Mouse (Mus musculus) heart, embryonic 12.5 days (tissue): ENCODE data around the gene Cx3cr1. TPM values are rescaled to one million over a fixed set of nuclear protein-coding genes. Genes with fewer than 3 reads are reported as not detected.
A peak's percentile ranks its signal among the peaks of the same experiment; 100 is the strongest.

Experiments used
- ATAC-seq: fragments of 200-750 bp; cut with Nextera tagmentation; 2 replicates; pipeline ENCODE4 v1.8.0; 2017; ENCODE audit warnings: moderate TSS enrichment, moderate library complexity; ENCODE audit not compliant: insufficient number of reproducible peaks, low FRiP score
- H3K27ac ChIP-seq: fragments of 300-500 bp; sonication (generic); 2 replicates; pipeline ENCODE4 v1.5.1; 2016; ENCODE audit warnings: mild to moderate bottlenecking, moderate library complexity; ENCODE audit not compliant: poor library complexity, severe bottlenecking
- H3K27me3 ChIP-seq: fragments of 300-500 bp; sonication (generic); replicated peaks from 2 replicates; pipeline ENCODE4 v1.6.1; 2016; ENCODE audit warnings: mild to moderate bottlenecking, moderate library complexity
- H3K36me3 ChIP-seq: fragments of 300-500 bp; sonication (generic); 2 replicates; pipeline ENCODE4 v1.6.1; 2016; ENCODE audit warnings: mild to moderate bottlenecking, moderate library complexity
- H3K4me1 ChIP-seq: fragments of 300-500 bp; sonication (generic); replicated peaks from 2 replicates; pipeline ENCODE4 v1.6.1; 2016; ENCODE audit warnings: mild to moderate bottlenecking
- H3K4me2 ChIP-seq: fragments of 300-500 bp; sonication (generic); 2 replicates; pipeline ENCODE4 v1.6.1; 2016; ENCODE audit warnings: mild to moderate bottlenecking, moderate library complexity
- H3K4me3 ChIP-seq: fragments of 300-500 bp; sonication (generic); 2 replicates; pipeline ENCODE4 v1.5.1; 2016; ENCODE audit warnings: mild to moderate bottlenecking
- H3K9ac ChIP-seq: fragments of 300-500 bp; sonication (generic); 2 replicates; pipeline ENCODE4 v1.6.1; 2016; ENCODE audit warnings: mild to moderate bottlenecking, moderate library complexity
- H3K9me3 ChIP-seq: fragments of 300-500 bp; sonication (generic); replicated peaks from 2 replicates; pipeline ENCODE4 v1.6.1; 2016; ENCODE audit warnings: mild to moderate bottlenecking, moderate library complexity
- whole genome bisulfite sequencing: fragments of 180-500 bp; shearing (Covaris S2); methylation state at CpG from one replicate; pipeline ENCODE4 v1.1.7; 2016; 5-methylcytosine and 5-hydroxymethylcytosine counted together
- polyA plus RNA-seq: library from polyadenylated mRNA; unstranded; fragments of >200 nt; fragmentation: Nextera tagmentation; extraction: Ambion mirVana; gene quantifications from 2 replicates; pipeline ENCODE4 v1.2.1, GENCODE M21; 2016

Cx3cr1 gene
- polyA plus RNA-seq, 1 experiment from 2014 or later, result 4.9 TPM

DNA sequence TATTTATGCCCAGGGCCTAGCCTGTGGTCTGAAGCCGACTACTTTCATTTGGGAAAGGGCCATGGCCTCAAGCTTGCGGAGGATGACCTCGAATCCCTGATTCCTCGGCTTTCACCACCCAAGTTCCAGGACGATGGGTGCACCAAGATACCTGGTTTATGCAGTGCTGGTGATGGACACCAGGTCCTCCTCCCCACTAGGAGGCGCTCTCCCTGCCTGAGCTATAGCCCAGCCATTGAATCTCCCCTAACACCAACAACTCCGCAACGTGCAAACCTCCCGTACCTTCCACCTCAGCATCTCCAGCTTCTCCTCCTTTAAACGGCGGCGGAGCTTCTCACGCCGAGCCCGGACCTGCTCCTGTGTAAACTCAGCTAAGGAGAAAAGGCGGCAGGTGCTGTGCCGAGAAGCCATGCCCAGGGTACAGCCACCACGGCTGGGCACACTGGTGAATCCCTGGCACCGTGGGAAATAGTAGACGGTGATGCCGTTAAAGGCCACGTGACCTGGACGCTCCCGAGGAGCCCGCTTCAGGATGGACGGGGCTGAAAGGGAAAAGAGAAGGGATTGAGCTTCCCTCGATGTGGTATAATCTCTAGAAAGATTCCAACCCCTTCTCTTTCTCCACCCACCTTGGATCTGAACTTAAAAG, 95.7 kb downstream of the Cx3cr1 start:
- no peaks in the 10 kb centered on the region for H3K27me3 ChIP-seq
- H3K27ac ChIP-seq, result no peak overlapping the region
- WGBS, result 89% methylated on average over 27 of the region's 27 CpGs
- H3K36me3 ChIP-seq, result peaks cover 44% of the 10 kb centered on the region
- H3K9me3 ChIP-seq, result no peaks in the 10 kb centered on the region
- peaks cover 52% of the 10 kb centered on the region for H3K4me1 ChIP-seq
- H3K4me2 ChIP-seq, result no peak overlapping the region
- ATAC-seq, result no peak
- no peak overlapping the region for H3K4me3 ChIP-seq
- H3K9ac ChIP-seq, result no peak overlapping the region

- H3K4me2 ChIP-seq, result no peak overlapping the region
- no peak overlapping the region for H3K9ac ChIP-seq
- 92% methylated on average over 23 of the region's 23 CpGs for WGBS
- H3K4me3 ChIP-seq, result no peak overlapping the region
- peaks cover 46% of the 10 kb centered on the region for H3K4me1 ChIP-seq
- no peak overlapping the region for H3K27ac ChIP-seq
- no peaks in the 10 kb centered on the region for H3K27me3 ChIP-seq
- H3K36me3 ChIP-seq, result peaks cover 44% of the 10 kb centered on the region
- ATAC-seq, result no peak
- no peaks in the 10 kb centered on the region for H3K9me3 ChIP-seq
Observed at GRCm38 (mm10) chr9:119973281-119973680, 96.4 kb downstream of the Cx3cr1 start.

GRCm38 (mm10) chr9:119972582-119972981, 97.1 kb downstream of the Cx3cr1 start:
- no peak for ATAC-seq
- peaks cover 44% of the 10 kb centered on the region for H3K36me3 ChIP-seq
- no peak overlapping the region for H3K27ac ChIP-seq
- H3K9ac ChIP-seq, result no peak overlapping the region
- 85% methylated on average over 12 of the region's 12 CpGs for WGBS
- H3K27me3 ChIP-seq, result no peaks in the 10 kb centered on the region
- H3K4me3 ChIP-seq, result no peak overlapping the region
- peaks cover 39% of the 10 kb centered on the region for H3K4me1 ChIP-seq
- H3K9me3 ChIP-seq, result no peaks in the 10 kb centered on the region
- H3K4me2 ChIP-seq, result no peak overlapping the region

DNA sequence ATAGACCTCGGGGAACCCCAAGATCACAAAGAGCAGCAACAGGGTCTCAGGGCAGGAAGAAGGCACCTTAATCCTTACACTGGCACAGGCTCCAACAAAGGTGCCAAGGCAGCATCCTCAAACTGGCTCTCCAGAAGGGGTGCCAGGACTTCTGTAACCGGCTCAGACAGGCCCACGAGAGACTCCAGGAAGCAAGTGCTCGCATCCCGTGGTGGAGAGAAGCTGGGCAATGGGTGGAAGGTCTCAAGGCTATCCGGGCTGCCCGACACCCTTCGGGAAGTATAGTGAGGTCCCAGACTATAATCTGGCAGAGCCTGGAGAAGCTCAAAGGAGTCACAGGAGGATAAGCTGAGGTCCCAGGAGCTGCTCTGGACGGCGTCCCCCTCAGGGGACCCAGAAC, 97.5 kb downstream of the Cx3cr1 start:
- H3K4me2 ChIP-seq, result no peak overlapping the region
- H3K36me3 ChIP-seq, result peaks cover 44% of the 10 kb centered on the region
- no peaks in the 10 kb centered on the region for H3K9me3 ChIP-seq
- WGBS, result 87% methylated on average over 10 of the region's 10 CpGs
- no peak for ATAC-seq
- H3K4me1 ChIP-seq, result peaks cover 35% of the 10 kb centered on the region
- H3K9ac ChIP-seq, result no peak overlapping the region
- H3K4me3 ChIP-seq, result no peak overlapping the region
- no peak overlapping the region for H3K27ac ChIP-seq
- H3K27me3 ChIP-seq, result no peaks in the 10 kb centered on the region

DNA sequence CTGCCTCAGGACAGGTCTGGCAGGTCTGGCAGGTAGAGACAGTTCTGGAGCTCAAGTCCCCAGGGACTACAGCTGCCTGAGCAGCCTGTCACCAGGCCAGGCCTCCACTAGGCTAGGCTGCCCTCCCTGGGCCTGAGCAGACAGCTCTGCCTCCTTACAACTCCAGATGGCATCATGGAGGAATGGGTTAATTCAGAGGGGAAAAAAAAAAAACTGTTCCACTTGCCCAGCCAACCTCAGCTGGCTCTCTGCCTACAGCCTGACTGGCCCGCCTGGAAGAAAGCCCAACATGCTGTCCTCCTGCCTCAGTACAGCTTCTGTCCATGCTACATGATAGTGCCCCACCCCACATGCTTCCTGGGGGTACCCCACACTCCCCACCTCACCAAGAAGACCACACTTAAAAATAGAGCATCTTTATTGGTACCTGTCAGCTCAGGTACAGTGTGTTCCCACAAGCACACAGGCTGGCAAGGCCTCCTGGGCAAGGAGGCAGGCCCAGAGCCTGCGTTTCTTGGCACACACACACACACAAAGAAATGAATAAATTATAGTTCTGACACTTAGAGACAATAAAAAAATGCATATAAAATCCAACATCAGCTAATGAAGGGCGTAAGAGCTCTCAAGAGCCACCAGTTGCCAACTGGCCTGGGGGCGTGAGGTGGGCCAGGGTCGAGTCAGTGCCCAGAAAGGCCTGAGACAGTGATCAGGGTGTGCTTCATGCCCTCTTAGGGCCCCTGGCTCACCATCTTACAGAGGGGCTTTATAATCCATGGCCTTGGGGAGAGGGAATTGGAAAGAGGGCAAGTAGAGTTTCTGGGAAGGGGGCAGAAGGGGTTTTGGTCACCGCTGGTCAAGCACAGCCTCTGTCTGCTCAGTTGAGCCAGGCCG, 98.7 kb downstream of the Cx3cr1 start:
- Histone ChIP-seq H3K9ac (no peak overlapping the region), H3K27me3 (no peaks in the 10 kb centered on the region), H3K9me3 (no peaks in the 10 kb centered on the region), H3K4me2 (no peak overlapping the region), H3K36me3 (peaks cover 44% of the 10 kb centered on the region), H3K4me3 (no peak overlapping the region), H3K27ac (peak overlapping the region; percentile 56; the same call in 1 of the 2 replicates), H3K4me1 (peaks cover 26% of the 10 kb centered on the region)
- WGBS, result 81% methylated on average over 7 of the region's 7 CpGs
- ATAC-seq, result no peak

GRCm38 (mm10) chr9:119970221-119970620, 99.5 kb downstream of the Cx3cr1 start:
- Histone ChIP-seq H3K4me2 (no peak overlapping the region), H3K9me3 (no peaks in the 10 kb centered on the region), H3K27ac (peak overlapping the region; percentile 56), H3K36me3 (peaks cover 43% of the 10 kb centered on the region), H3K4me3 (no peak overlapping the region), H3K9ac (peak overlapping the region; percentile 39; the same call in 1 of the 2 replicates), H3K4me1 (peaks cover 26% of the 10 kb centered on the region), H3K27me3 (no peaks in the 10 kb centered on the region)
- 32% methylated on average over 6 of the region's 6 CpGs for WGBS
- no peak for ATAC-seq

- no peak for ATAC-seq
- H3K27ac ChIP-seq, result peak overlapping the region; percentile 48; the same call in 1 of the 2 replicates
- WGBS, result 80% methylated on average over 7 of the region's 7 CpGs
Observed at GRCm38 (mm10) chr9:119969811-119970210, 99.9 kb downstream of the Cx3cr1 start.

DNA sequence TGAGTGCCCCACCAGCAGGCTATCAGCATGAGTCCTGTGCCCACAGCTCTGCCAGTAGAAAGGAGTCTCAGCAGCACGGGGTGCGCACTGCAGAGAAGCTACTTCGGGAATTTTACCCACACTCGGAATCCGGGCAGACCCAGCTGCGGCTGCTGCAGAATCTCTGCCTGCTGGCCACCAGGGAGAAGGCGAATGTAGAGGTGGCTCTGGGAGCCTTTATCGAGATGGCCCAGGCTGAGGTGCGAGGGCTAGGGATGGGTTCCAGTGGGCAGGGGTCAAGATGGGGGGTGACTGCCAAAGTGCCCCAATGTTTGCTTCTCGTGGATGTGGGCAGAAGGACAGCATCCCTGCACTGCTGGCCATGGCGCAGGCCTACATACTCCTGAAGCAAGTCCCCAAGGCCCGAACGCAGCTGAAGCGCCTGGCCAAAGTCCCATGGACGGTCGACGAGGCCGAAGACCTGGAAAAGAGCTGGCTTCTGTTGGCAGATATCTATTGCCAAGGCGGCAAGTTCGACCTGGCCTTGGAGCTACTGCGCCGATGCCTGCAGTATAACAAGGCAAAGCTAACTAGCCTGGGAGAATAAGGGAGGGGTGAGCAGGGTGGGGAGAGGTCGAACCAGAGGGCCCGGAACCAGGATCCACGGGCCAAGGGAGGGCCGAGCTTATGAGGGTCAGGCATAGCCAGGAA, 103.3 kb downstream of the Cx3cr1 start:
- H3K4me1 ChIP-seq, result peaks cover 39% of the 10 kb centered on the region
- no peak overlapping the region for H3K4me3 ChIP-seq
- H3K9me3 ChIP-seq, result no peaks in the 10 kb centered on the region
- no peaks in the 10 kb centered on the region for H3K27me3 ChIP-seq
- H3K36me3 ChIP-seq, result peaks cover 4% of the 10 kb centered on the region
- 83% methylated on average over 26 of the region's 26 CpGs for WGBS
- ATAC-seq, result no peak
- H3K4me2 ChIP-seq, result no peak overlapping the region
- no peak overlapping the region for H3K27ac ChIP-seq
- H3K9ac ChIP-seq, result no peak overlapping the region

More at GRCm38 (mm10) chr9:119969811-119970210, 99.9 kb downstream of the Cx3cr1 start:
- H3K36me3 ChIP-seq, result peaks cover 39% of the 10 kb centered on the region
- H3K27me3 ChIP-seq, result no peaks in the 10 kb centered on the region
- no peak overlapping the region for H3K4me2 ChIP-seq
- H3K4me3 ChIP-seq, result no peak overlapping the region
- peaks cover 26% of the 10 kb centered on the region for H3K4me1 ChIP-seq
- H3K9me3 ChIP-seq, result no peaks in the 10 kb centered on the region
- no peak overlapping the region for H3K9ac ChIP-seq

- H3K4me2 ChIP-seq, result no peak overlapping the region
- H3K36me3 ChIP-seq, result no peaks in the 10 kb centered on the region
- no peaks in the 10 kb centered on the region for H3K9me3 ChIP-seq
- H3K27me3 ChIP-seq, result no peaks in the 10 kb centered on the region
- H3K4me3 ChIP-seq, result no peak overlapping the region
- WGBS, result 76% methylated on average over 3 of the region's 3 CpGs
- no peak for ATAC-seq
- H3K4me1 ChIP-seq, result peaks cover 27% of the 10 kb centered on the region
- no peak overlapping the region for H3K27ac ChIP-seq
- no peak overlapping the region for H3K9ac ChIP-seq
Observed at GRCm38 (mm10) chr9:119965186-119965585, 104.5 kb downstream of the Cx3cr1 start.

DNA sequence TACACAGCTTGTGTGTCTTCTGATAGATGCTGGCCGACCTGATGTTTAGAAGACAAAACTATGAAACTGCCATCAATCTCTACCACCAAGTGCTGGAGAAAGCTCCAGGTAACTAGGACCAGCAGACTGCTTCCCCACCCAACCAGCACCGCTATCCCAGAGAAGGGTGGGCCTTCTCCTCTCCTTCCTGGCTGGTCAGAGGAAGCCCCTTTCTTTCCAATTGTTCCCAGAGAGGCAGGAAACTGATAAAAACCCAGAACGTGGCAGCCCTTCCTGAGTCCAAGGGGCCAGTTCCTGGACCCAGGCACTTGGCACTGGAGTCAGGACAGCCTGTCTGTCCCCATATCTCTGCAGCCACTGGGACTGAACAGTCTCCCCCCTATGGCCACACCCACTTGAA, 105.5 kb downstream of the Cx3cr1 start:
- peak overlapping the region; percentile 72 for H3K27ac ChIP-seq
- ATAC-seq, result peak; percentile 57
- no peak overlapping the region for H3K9ac ChIP-seq
- WGBS, result 48% methylated on average over 3 of the region's 3 CpGs
- no peaks in the 10 kb centered on the region for H3K9me3 ChIP-seq
- peak overlapping the region; percentile 8; the same call in 1 of the 2 replicates for H3K4me2 ChIP-seq
- H3K4me1 ChIP-seq, result peaks cover 18% of the 10 kb centered on the region
- H3K36me3 ChIP-seq, result no peaks in the 10 kb centered on the region
- H3K27me3 ChIP-seq, result no peaks in the 10 kb centered on the region
- peak overlapping the region; percentile 13; the same call in 1 of the 2 replicates for H3K4me3 ChIP-seq
